Comparison of ENCODE assay signal across 8 mouse cellular contexts in genomic region chr3:36571361-36571826, GRCm38 (mm10). TPM values are rescaled to one million over a fixed set of nuclear protein-coding genes. Genes with fewer than 3 reads are reported as not detected.
DNase-seq lines count a peak whose midpoint lies in the region; ATAC-seq lines count a peak whose summit lies in the region.

No protein-coding gene starts in this region.

- WGBS in liver, embryonic 15.5 days (ENCODE audit: insufficient replicate concordance), result under 1% methylated on average over 46 of the region's 46 CpGs

- no peaks in the 10 kb centered on the region for H3K9me3 ChIP-seq in liver, embryonic 15.5 days (replicated peaks)

- no peaks in the 10 kb centered on the region for H3K27me3 ChIP-seq in liver, embryonic 15.5 days

- H3K4me1 ChIP-seq in liver, embryonic 15.5 days (replicated peaks), result peaks cover 46% of the 10 kb centered on the region

- peak overlapping the region; percentile 90 for H3K27ac ChIP-seq in liver, embryonic 15.5 days (replicated peaks)

- peak overlapping the region; percentile 89 for H3K4me3 ChIP-seq in liver, embryonic 15.5 days (replicated peaks)

- H3K4me2 ChIP-seq in liver, embryonic 15.5 days, result peak overlapping the region; percentile 75

- ATAC-seq in liver, embryonic 15.5 days (ENCODE audit: insufficient read depth), result peak; percentile 3

- intact Hi-C loops in gastrocnemius, postnatal 14 days (cut with DNase I; ENCODE audit: low total_unique reads), result no loop called here
- intact Hi-C loops in left cerebral cortex, postnatal 36 days (cut with DNase I), result loop anchor here (2.0 kb wide), 1 partner anchor 19 kb away; the partner anchor contains the start of gene Exosc9

- peak overlapping the region; percentile 80 for H3K9ac ChIP-seq in liver, embryonic 15.5 days

- H3K36me3 ChIP-seq in liver, embryonic 15.5 days (replicated peaks), result peaks cover 43% of the 10 kb centered on the region

- peak; percentile 48 for DNase-seq in embryo, embryonic 10.5 days (ENCODE audit: low spot score)
- no peak for DNase-seq in embryo, embryonic 9.5 days (ENCODE audit: extremely low spot score)
- DNase-seq in right cerebral cortex, postnatal 4 days, result peak; percentile 48
- no peak for DNase-seq in right cerebral cortex, postnatal 36 days (ENCODE audit: low spot score in 2 of 2)
- peak; percentile 6 for DNase-seq in gastrocnemius, postnatal 14 days
- peak; percentile 74 for DNase-seq in testis, postnatal 10 days (ENCODE audit: low spot score)
- no peak for DNase-seq in left cerebral cortex, postnatal 36 days (ENCODE audit: low spot score in 2 of 2)

RNA-seq across cellular contexts. Expression of gene Ccna2, which starts 0.6 kb away (rescaled TPM):
- 1 to 10 TPM; 7.4 to 7.7 TPM for total RNA-seq in gastrocnemius, postnatal 14 days (2021)
- 251 and 253 TPM in 2 replicates for polyA plus RNA-seq in liver, embryonic 15.5 days (2015; fragmentation: Nextera tagmentation; extraction: Ambion mirVana)
- 1 to 10 TPM; 1.3 to 1.7 TPM for total RNA-seq in left cerebral cortex, postnatal 36 days (2021)

RNA-seq across cellular contexts. Expression of gene Exosc9, which starts 19.0 kb away (rescaled TPM):
- 10 to 100 TPM; 17.0 to 18.3 TPM for total RNA-seq in gastrocnemius, postnatal 14 days (2021)
- polyA plus RNA-seq in liver, embryonic 15.5 days (2015; fragmentation: Nextera tagmentation; extraction: Ambion mirVana), result 38.1 and 43.7 TPM in 2 replicates
- total RNA-seq in left cerebral cortex, postnatal 36 days (2021), result 10 to 100 TPM; 39.1 to 41.9 TPM

RNA-seq across cellular contexts. Expression of gene Bbs7, which starts 41.9 kb away (rescaled TPM):
- total RNA-seq in gastrocnemius, postnatal 14 days (2021), result 1 to 10 TPM; 4.9 to 5.0 TPM
- 8.8 and 8.9 TPM in 2 replicates for polyA plus RNA-seq in liver, embryonic 15.5 days (2015; fragmentation: Nextera tagmentation; extraction: Ambion mirVana)
- total RNA-seq in left cerebral cortex, postnatal 36 days (2021), result 10 to 100 TPM; 12.8 to 16.6 TPM

RNA-seq across cellular contexts. Expression of gene Gm11549, which starts 49.8 kb away (rescaled TPM):
- under 1 TPM in 1 of 2 experiments, not detected in 1; 0.06 TPM for total RNA-seq in gastrocnemius, postnatal 14 days (2021)
- not detected in 2 replicates for polyA plus RNA-seq in liver, embryonic 15.5 days (2015; fragmentation: Nextera tagmentation; extraction: Ambion mirVana)
- 10 to 100 TPM; 32.8 to 42.1 TPM for total RNA-seq in left cerebral cortex, postnatal 36 days (2021)

Comparison
In these comparisons a context has a peak if more than half of its experiments do, and no peak if none do; other contexts are left out.
1. DNase-seq: peak in embryo, embryonic 10.5 days (single experiment), right cerebral cortex, postnatal 4 days (single experiment), gastrocnemius, postnatal 14 days (single experiment) and testis, postnatal 10 days (single experiment); none in embryo, embryonic 9.5 days (single experiment), right cerebral cortex, postnatal 36 days (0 of 2) and left cerebral cortex, postnatal 36 days (0 of 2).